Mouse (Mus musculus): Measurements from ENCODE around the gene Lrrc8c.

DNA sequence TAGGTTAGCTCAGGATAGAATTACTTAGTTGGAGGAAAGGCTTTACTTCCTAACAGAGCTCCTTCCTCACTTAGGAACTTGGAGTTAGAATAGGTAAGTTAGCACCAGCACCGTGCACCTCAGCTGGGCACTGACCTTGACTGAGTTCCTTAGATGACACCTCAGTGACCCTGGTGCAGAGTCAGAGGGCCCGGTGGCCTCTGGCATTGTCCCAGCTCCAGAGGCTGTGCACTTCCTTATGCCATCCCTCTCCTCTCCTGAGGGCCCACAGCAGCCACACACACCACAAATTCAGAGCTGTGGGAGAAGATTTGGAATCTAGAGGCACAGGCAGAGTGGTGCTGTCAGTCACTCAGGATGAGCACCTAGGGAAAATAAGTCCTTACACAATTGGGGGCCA, 35.6 kb upstream of the Lrrc8c start:
- TF ChIP-seq POLR2A (IDR thresholded peaks at IDR 0.05; ENCODE audit: control insufficient read depth, extremely low read depth, insufficient read depth, low read length, poor library complexity) (no peak), CTCF (IDR thresholded peaks at IDR 0.05; ENCODE audit: borderline replicate concordance, control insufficient read depth, extremely low read depth, insufficient read depth, low read length, poor library complexity) (no peak)

Data from thymus, adult 2 months (tissue).